Mouse (Mus musculus): ENCODE data around the gene Eif2ak2.

GRCm38 (mm10) chr17:78809582-78809981, 72.8 kb downstream of the Eif2ak2 start:
- TF ChIP-seq CTCF (IDR thresholded peaks at IDR 0.05) = no peak
- TF ChIP-seq EP300 (IDR thresholded peaks at IDR 0.05) = no peak
